Mouse (Mus musculus): ENCODE results near the gene Dera. TPM values are rescaled to one million over a fixed set of nuclear protein-coding genes. Genes with fewer than 3 reads are reported as not detected.
"Not testable (repeated sequence)": the region's sequence is repeated elsewhere in the genome, so short reads cannot be mapped to it uniquely, and the experiment has no call there.

The Dera gene
- 10 to 100 TPM; 14.2 to 21.2 (median 15.4) TPM for total RNA-seq (2022)

GRCm38 (mm10) chr6:137754056-137754856 lies at the start of gene Dera:
Dera (plus strand) TSS chr6:137754546.
- peak; percentile 86 for DNase-seq

- no peak for DNase-seq
Observed at GRCm38 (mm10) chr6:137706209-137706608, 48.1 kb upstream of the Dera start.

- DNase-seq, result not testable (repeated sequence)
Observed at GRCm38 (mm10) chr6:137708726-137709405, 45.5 kb upstream of the Dera start.

- no peak for DNase-seq
Observed at GRCm38 (mm10) chr6:137710179-137711037, 43.9 kb upstream of the Dera start.

- no peak for DNase-seq
Observed at GRCm38 (mm10) chr6:137712654-137713309, 41.6 kb upstream of the Dera start.

- no peak for DNase-seq
Observed at GRCm38 (mm10) chr6:137713310-137713664, 41.1 kb upstream of the Dera start.

GRCm38 (mm10) chr6:137716802-137717201 lies 37.5 kb upstream of the Dera start:
- DNase-seq, result no peak

- DNase-seq, result no peak
Observed at GRCm38 (mm10) chr6:137722220-137722931, 32.0 kb upstream of the Dera start.

GRCm38 (mm10) chr6:137723898-137724297 lies 30.4 kb upstream of the Dera start:
- DNase-seq, result no peak

GRCm38 (mm10) chr6:137734460-137734845 lies 19.9 kb upstream of the Dera start:
- no peak for DNase-seq

- peak; percentile 90 for DNase-seq
Observed at GRCm38 (mm10) chr6:137734846-137735609, 19.3 kb upstream of the Dera start, which contains the start of gene Strap. Strap (plus strand) TSS chr6:137735078.

GRCm38 (mm10) chr6:137735671-137736238 lies 18.6 kb upstream of the Dera start:
- DNase-seq, result no peak

GRCm38 (mm10) chr6:137740972-137741371 lies 13.4 kb upstream of the Dera start:
- DNase-seq, result no peak

- DNase-seq, result no peak
Observed at GRCm38 (mm10) chr6:137744700-137745099, 9.6 kb upstream of the Dera start.

- no peak for DNase-seq
Observed at GRCm38 (mm10) chr6:137747174-137747928, 7.0 kb upstream of the Dera start.

- no peak for DNase-seq
Observed at GRCm38 (mm10) chr6:137751551-137752274, 2.6 kb upstream of the Dera start.

GRCm38 (mm10) chr6:137752275-137752655 lies 2.1 kb upstream of the Dera start:
- no peak for DNase-seq

- DNase-seq, result no peak
Observed at GRCm38 (mm10) chr6:137754857-137755232, 499 bp downstream of the Dera start.

GRCm38 (mm10) chr6:137756310-137756709 lies 2.0 kb downstream of the Dera start:
- no peak for DNase-seq
